11 mouse cellular contexts compared by ENCODE assay signal in the genomic region with DNA sequence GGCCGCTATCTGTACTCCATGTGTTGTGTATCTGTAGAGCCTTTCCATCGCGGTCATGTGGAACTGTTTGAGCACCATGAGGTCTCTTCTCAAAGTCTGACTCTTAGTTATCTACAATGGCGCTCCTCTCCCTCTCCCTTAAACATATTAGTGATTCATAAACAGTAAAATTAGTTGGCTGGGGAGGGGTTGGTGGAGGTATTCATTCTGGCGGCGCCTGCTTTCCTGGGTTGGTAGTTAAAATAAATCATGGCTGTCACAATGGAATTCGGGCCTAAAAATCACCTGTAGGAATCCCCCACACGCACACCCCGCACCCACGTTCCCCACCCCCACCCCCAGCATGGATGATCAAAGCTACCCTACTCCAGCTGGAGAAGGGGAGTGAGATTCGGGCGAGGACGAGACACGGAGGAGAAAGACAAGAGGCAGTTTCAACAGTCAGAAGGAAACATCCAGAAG.
DNase-seq lines count a peak whose midpoint lies in the region; ATAC-seq lines count a peak whose summit lies in the region.
"Had no signal": no experiment of that assay in that cellular context is flagged by ENCODE, and none has a peak within 500 bp of the region (broad histone marks: within the 10 kb centered on the region; RNA-seq: fewer than 3 reads in every experiment).

No protein-coding gene starts in this region.

- no peak for DNase-seq in heart, postnatal 10 days
- DNase-seq in neural tube, embryonic 11.5 days (ENCODE audit: low spot score): peak; percentile 35
- no peak for DNase-seq in adipocyte (ENCODE audit: low spot score)
- DNase-seq in spleen, adult 18-20 months: no peak
- DNase-seq: cerebellum, adult 9-10 months; thymus, postnatal 36 days had no signal

- H3K27me3 ChIP-seq in heart, embryonic 16.5 days (ENCODE audit: control insufficient read depth, insufficient read depth, low read length): peaks cover 50% of the 10 kb centered on the region
- peaks cover 22% of the 10 kb centered on the region for H3K27me3 ChIP-seq in neural tube, embryonic 11.5 days (ENCODE audit: control insufficient read depth, insufficient read depth, low read length)
- H3K27me3 ChIP-seq in neural tube, embryonic 15.5 days (replicated peaks): peaks cover 54% of the 10 kb centered on the region
- H3K27me3 ChIP-seq in intestine, embryonic 15.5 days (replicated peaks): peaks cover 22% of the 10 kb centered on the region
- H3K27me3 ChIP-seq in midbrain, embryonic 16.5 days (ENCODE audit: control insufficient read depth, insufficient read depth, low read depth, low read length): peaks cover 42% of the 10 kb centered on the region

- H3K9me3 ChIP-seq in heart, embryonic 16.5 days (replicated peaks; ENCODE audit: control insufficient read depth, low read length): no peaks in the 10 kb centered on the region
- H3K9me3 ChIP-seq in neural tube, embryonic 11.5 days (ENCODE audit: control insufficient read depth, low read length): no peaks in the 10 kb centered on the region
- no peaks in the 10 kb centered on the region for H3K9me3 ChIP-seq in neural tube, embryonic 15.5 days (replicated peaks)
- H3K9me3 ChIP-seq in intestine, embryonic 15.5 days: no peaks in the 10 kb centered on the region
- H3K9me3 ChIP-seq in midbrain, embryonic 16.5 days (replicated peaks; ENCODE audit: control insufficient read depth, low read length, poor library complexity, severe bottlenecking): no peaks in the 10 kb centered on the region

- 6% methylated on average over 14 of the region's 14 CpGs for WGBS in heart, embryonic 16.5 days
- WGBS in neural tube, embryonic 11.5 days: 7% methylated on average over 14 of the region's 14 CpGs
- WGBS in neural tube, embryonic 15.5 days: 8% methylated on average over 14 of the region's 14 CpGs
- 2% methylated on average over 14 of the region's 14 CpGs for WGBS in intestine, embryonic 15.5 days
- 7% methylated on average over 14 of the region's 14 CpGs for WGBS in midbrain, embryonic 16.5 days

- intact Hi-C loops in heart, postnatal 10 days (cut with DNase I): no loop called here

- peak overlapping the region; percentile 9 for H3K4me3 ChIP-seq in heart, embryonic 16.5 days (ENCODE audit: low read length)
- no peak overlapping the region for H3K4me3 ChIP-seq in neural tube, embryonic 11.5 days (ENCODE audit: low read depth, low read length)
- no peak overlapping the region for H3K4me3 ChIP-seq in neural tube, embryonic 15.5 days (replicated peaks)
- no peak overlapping the region; the same call in 1 of the 2 replicates for H3K4me3 ChIP-seq in intestine, embryonic 15.5 days (replicated peaks)
- H3K4me3 ChIP-seq in midbrain, embryonic 16.5 days (ENCODE audit: low read depth, low read length): no peak overlapping the region

- no peaks in the 10 kb centered on the region for H3K36me3 ChIP-seq in heart, embryonic 16.5 days (ENCODE audit: control insufficient read depth, insufficient read depth)
- no peaks in the 10 kb centered on the region for H3K36me3 ChIP-seq in neural tube, embryonic 11.5 days (ENCODE audit: control insufficient read depth, insufficient read depth, low read length)
- H3K36me3 ChIP-seq in neural tube, embryonic 15.5 days: no peaks in the 10 kb centered on the region
- no peaks in the 10 kb centered on the region for H3K36me3 ChIP-seq in intestine, embryonic 15.5 days
- no peaks in the 10 kb centered on the region for H3K36me3 ChIP-seq in midbrain, embryonic 16.5 days (ENCODE audit: control insufficient read depth, insufficient read depth, low read length)

- no peak overlapping the region for H3K9ac ChIP-seq in heart, embryonic 16.5 days (ENCODE audit: low read length)
- H3K9ac ChIP-seq in neural tube, embryonic 11.5 days (ENCODE audit: low read length): no peak overlapping the region
- no peak overlapping the region for H3K9ac ChIP-seq in neural tube, embryonic 15.5 days (replicated peaks)
- H3K9ac ChIP-seq in intestine, embryonic 15.5 days: no peak overlapping the region
- H3K9ac ChIP-seq in midbrain, embryonic 16.5 days (ENCODE audit: low read depth, low read length): no peak overlapping the region

- no peak overlapping the region for H3K27ac ChIP-seq in heart, embryonic 16.5 days (ENCODE audit: low read length)
- no peak overlapping the region for H3K27ac ChIP-seq in neural tube, embryonic 11.5 days (ENCODE audit: low read depth, low read length)
- H3K27ac ChIP-seq in neural tube, embryonic 15.5 days (replicated peaks): no peak overlapping the region
- H3K27ac ChIP-seq in intestine, embryonic 15.5 days: no peak overlapping the region
- H3K27ac ChIP-seq in midbrain, embryonic 16.5 days (ENCODE audit: low read length): no peak overlapping the region
- H3K27ac ChIP-seq: macrophage had no signal

- no peaks in the 10 kb centered on the region for H3K4me1 ChIP-seq in heart, embryonic 16.5 days (ENCODE audit: control insufficient read depth, insufficient read depth, low read length)
- peaks cover 8% of the 10 kb centered on the region; the same call in 1 of the 2 replicates for H3K4me1 ChIP-seq in neural tube, embryonic 11.5 days (ENCODE audit: control insufficient read depth, insufficient read depth, low read length)
- peaks cover 20% of the 10 kb centered on the region for H3K4me1 ChIP-seq in neural tube, embryonic 15.5 days
- H3K4me1 ChIP-seq in intestine, embryonic 15.5 days (replicated peaks): peaks cover 9% of the 10 kb centered on the region; the same call in 1 of the 2 replicates
- peaks cover 12% of the 10 kb centered on the region; the same call in 1 of the 2 replicates for H3K4me1 ChIP-seq in midbrain, embryonic 16.5 days (ENCODE audit: control insufficient read depth, insufficient read depth, low read length)

- ATAC-seq in heart, embryonic 16.5 days (replicated peaks; ENCODE audit: extremely low read depth, insufficient read depth, low FRiP score): no peak
- no peak for ATAC-seq in neural tube, embryonic 11.5 days (ENCODE audit: insufficient read depth, low FRiP score, low TSS enrichment)
- no peak for ATAC-seq in neural tube, embryonic 15.5 days (ENCODE audit: low FRiP score)
- ATAC-seq in intestine, embryonic 15.5 days: peak; percentile 28; the same call in 1 of the 2 replicates
- ATAC-seq in midbrain, embryonic 16.5 days: no peak

- peak overlapping the region; percentile 29; the same call in 1 of the 2 replicates for H3K4me2 ChIP-seq in heart, embryonic 16.5 days (ENCODE audit: low read depth, low read length)
- peak overlapping the region; percentile 6; the same call in 1 of the 2 replicates for H3K4me2 ChIP-seq in neural tube, embryonic 11.5 days (ENCODE audit: low read depth)
- H3K4me2 ChIP-seq in neural tube, embryonic 15.5 days: no peak overlapping the region
- H3K4me2 ChIP-seq in intestine, embryonic 15.5 days (replicated peaks): peak overlapping the region; percentile 30
- H3K4me2 ChIP-seq in midbrain, embryonic 16.5 days (ENCODE audit: low read length): peak overlapping the region; percentile 10; the same call in 1 of the 2 replicates
